Mouse (Mus musculus) thymus, adult 18-20 months (tissue): ENCODE data around the gene Ift122.

ENCODE experiments used
- DNase-seq, 2 experiments: peaks; one replicate each; pipeline ENCODE4 v3.0.0; 2022; ENCODE audit warnings: mixed read lengths in 2 of 2

Ift122 gene

GRCm38 (mm10) chr6:115927292-115928242 lies 74.3 kb downstream of the Ift122 start:
- DNase-seq: no peak

GRCm38 (mm10) chr6:115930018-115930417 lies 76.7 kb downstream of the Ift122 start:
- DNase-seq: no peak

GRCm38 (mm10) chr6:115931639-115932038 lies 78.4 kb downstream of the Ift122 start, which contains the start of gene Rho:
TSS of gene Rho (plus strand) at chr6:115931748.
- DNase-seq: no peak

- DNase-seq: no peak
Observed at GRCm38 (mm10) chr6:115932391-115932790, 79.1 kb downstream of the Ift122 start.

- no peak for DNase-seq
Observed at GRCm38 (mm10) chr6:115935544-115935943, 82.3 kb downstream of the Ift122 start.

- DNase-seq: no peak
Observed at GRCm38 (mm10) chr6:115938011-115938410, 84.7 kb downstream of the Ift122 start.

GRCm38 (mm10) chr6:115938798-115939197 lies 85.5 kb downstream of the Ift122 start:
- DNase-seq: no peak

GRCm38 (mm10) chr6:115940603-115941002 lies 87.3 kb downstream of the Ift122 start:
- no peak for DNase-seq

- DNase-seq: no peak
Observed at GRCm38 (mm10) chr6:115941128-115941527, 87.9 kb downstream of the Ift122 start.

- no peak for DNase-seq
Observed at GRCm38 (mm10) chr6:115943498-115944427, 90.5 kb downstream of the Ift122 start.

GRCm38 (mm10) chr6:115944638-115945037 lies 91.4 kb downstream of the Ift122 start, which contains the start of gene H1foo:
TSS of gene H1foo (plus strand) at chr6:115944938.
- no peak for DNase-seq

- DNase-seq: no peak
Observed at GRCm38 (mm10) chr6:115945633-115946032, 92.4 kb downstream of the Ift122 start.

GRCm38 (mm10) chr6:115946389-115946788 lies 93.1 kb downstream of the Ift122 start:
- no peak for DNase-seq

GRCm38 (mm10) chr6:115954506-115955074 lies 101.3 kb downstream of the Ift122 start:
- DNase-seq: no peak

- DNase-seq: no peak
Observed at GRCm38 (mm10) chr6:115955169-115955568, 101.9 kb downstream of the Ift122 start.

- DNase-seq: no peak
Observed at GRCm38 (mm10) chr6:115955664-115956063, 102.4 kb downstream of the Ift122 start.

- DNase-seq: no peak
Observed at GRCm38 (mm10) chr6:115956418-115956921, 103.2 kb downstream of the Ift122 start.

GRCm38 (mm10) chr6:115956922-115957601 lies 103.8 kb downstream of the Ift122 start:
- DNase-seq: no peak

- DNase-seq: no peak
Observed at GRCm38 (mm10) chr6:115957681-115958080, 104.4 kb downstream of the Ift122 start.

GRCm38 (mm10) chr6:115958445-115958844 lies 105.2 kb downstream of the Ift122 start:
- DNase-seq: no peak

GRCm38 (mm10) chr6:115959151-115959691 lies 106.0 kb downstream of the Ift122 start:
- DNase-seq: no peak

- DNase-seq: no peak
Observed at GRCm38 (mm10) chr6:115960322-115960721, 107.1 kb downstream of the Ift122 start.
